17 mouse cellular contexts compared by ENCODE assay signal in the genomic region with DNA sequence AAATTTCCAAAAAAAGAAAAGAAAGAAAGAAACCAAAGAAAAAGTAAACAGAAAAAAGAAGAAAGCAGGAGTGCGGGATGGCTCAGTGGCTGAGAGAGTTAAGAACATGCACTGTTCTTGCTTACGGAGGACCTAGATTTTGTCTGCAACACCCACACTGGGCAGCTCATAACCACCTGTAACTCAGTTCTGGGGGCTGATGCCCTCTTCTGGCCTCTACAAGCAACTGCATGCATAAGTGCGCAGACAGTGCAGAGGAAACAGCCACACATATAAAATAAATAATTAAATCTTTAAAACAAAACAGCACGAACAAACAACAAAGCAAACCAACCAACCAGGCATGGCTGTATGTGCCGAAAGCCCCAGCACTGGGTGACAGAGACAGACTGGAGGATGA. TPM values are rescaled to one million over a fixed set of nuclear protein-coding genes. Genes with fewer than 3 reads are reported as not detected.
A peak's percentile ranks its signal among the peaks of the same experiment; 100 is the strongest.
DNase-seq lines count a peak whose midpoint lies in the region; ATAC-seq and TF ChIP-seq lines count a peak whose summit lies in the region.
"Had no signal": no experiment of that assay in that cellular context is flagged by ENCODE, and none has a peak within 500 bp of the region (broad histone marks: within the 10 kb centered on the region; RNA-seq: fewer than 3 reads in every experiment).

No protein-coding gene starts in this region.

- 88% methylated on average over 5 of the region's 5 CpGs for WGBS in kidney, postnatal 0 days

- H3K9ac ChIP-seq in kidney, postnatal 0 days (ENCODE audit: low read depth, low read length) = no peak overlapping the region
- no peak overlapping the region for H3K9ac ChIP-seq in CH12.LX (ENCODE audit: insufficient read depth, low read depth)
- H3K9ac ChIP-seq: heart, embryonic 12.5 days; hindbrain, embryonic 13.5 days; lung, embryonic 15.5 days; midbrain, embryonic 12.5 days; neural tube, embryonic 13.5 days had no signal

- ATAC-seq in kidney, postnatal 0 days (replicated peaks; ENCODE audit: low FRiP score, low read depth) = no peak

- dilution Hi-C loops in CH12.LX (cut with MboI; ENCODE audit: extremely low pct_ligation_motif_present, extremely low pct_unique_long_range_greater_than_20kb, low sequenced_read_pairs) = no loop called here

- DNase-seq in kidney, postnatal 0 days (ENCODE audit: low spot score) = peak; percentile 15
- DNase-seq in kidney, adult 11 months = no peak
- peak; percentile 56 for DNase-seq in 416B (ENCODE audit: low read depth)
- peak; percentile 45 for DNase-seq in CH12.LX (ENCODE audit: extremely low read depth)
- no peak for DNase-seq in urinary bladder, adult 18-20 months (ENCODE audit: low spot score in 2 of 2)
- DNase-seq in right cerebral cortex, adult 2 months (ENCODE audit: low spot score in 2 of 2) = no peak
- no peak for DNase-seq in adrenal gland, adult 18-20 months (ENCODE audit: low spot score in 2 of 2)
- DNase-seq: adrenal gland, postnatal 25 days; cerebellum, adult 18-20 months; kidney, postnatal 4 days; right cerebral cortex, adult 18-20 months had no signal

- H3K27me3 ChIP-seq in kidney, postnatal 0 days (ENCODE audit: insufficient read depth, low read length) = no peaks in the 10 kb centered on the region
- no peaks in the 10 kb centered on the region for H3K27me3 ChIP-seq in CH12.LX (replicated peaks)
- H3K27me3 ChIP-seq: heart, embryonic 12.5 days; hindbrain, embryonic 13.5 days; lung, embryonic 15.5 days; midbrain, embryonic 12.5 days; neural tube, embryonic 13.5 days had no signal

- H3K79me2 ChIP-seq in CH12.LX (replicated peaks; ENCODE audit: control insufficient read depth, extremely low read depth, insufficient read depth, poor library complexity, severe bottlenecking) = no peaks in the 10 kb centered on the region

- in situ Hi-C loops in CH12.LX (cut with MboI; ENCODE audit: low pct_ligation_motif_present, low pct_unique_long_range_greater_than_20kb, low sequenced_read_pairs) = loop anchor here (25.0 kb wide), 1 partner anchor 245 kb away; a partner anchor contains a TSS

- TF ChIP-seq POLR2A in CH12.LX (IDR thresholded peaks at IDR 0.05; ENCODE audit: low read depth, low read length) = no peak
- TF ChIP-seq POLR2A in bone marrow macrophage, adult 2 months (IDR thresholded peaks at IDR 0.05; ENCODE audit: borderline replicate concordance, low read depth, low read length) = no peak

- TF ChIP-seq CTCF in kidney, postnatal 0 days (IDR thresholded peaks at IDR 0.05; ENCODE audit: low read depth) = peak; percentile 56
- TF ChIP-seq CTCF in CH12.LX (conservative IDR thresholded peaks at IDR 0.05 in 1 of 2, IDR thresholded peaks at IDR 0.05 in 1 of 2; ENCODE audit: low read depth in 2 of 2, low read length in 2 of 2) = peak in 1 of 2 experiments; percentile 67; a peak in 2 of 4 replicates
- peak; percentile 28; the same call in 1 of the 2 replicates for TF ChIP-seq CTCF in bone marrow macrophage, adult 2 months (IDR thresholded peaks at IDR 0.05; ENCODE audit: low read depth, low read length)

- TF ChIP-seq RAD21 in CH12.LX (IDR thresholded peaks at IDR 0.05; ENCODE audit: low read depth, low read length) = peak; percentile 62

- H3K27ac ChIP-seq in kidney, postnatal 0 days = no peak overlapping the region
- no peak overlapping the region for H3K27ac ChIP-seq in CH12.LX (ENCODE audit: insufficient read depth, low read depth)
- no peak overlapping the region for H3K27ac ChIP-seq in bone marrow macrophage, adult 2 months (ENCODE audit: insufficient read depth, low read depth, low read length)
- H3K27ac ChIP-seq: hindbrain, embryonic 13.5 days; lung, embryonic 15.5 days; midbrain, embryonic 12.5 days; neural tube, embryonic 13.5 days had no signal

- H3K4me2 ChIP-seq in kidney, postnatal 0 days (ENCODE audit: low read length) = no peak overlapping the region
- no peak overlapping the region for H3K4me2 ChIP-seq in CH12.LX (ENCODE audit: insufficient read depth, low read depth, poor library complexity, severe bottlenecking)
- H3K4me2 ChIP-seq: heart, embryonic 12.5 days; hindbrain, embryonic 13.5 days; lung, embryonic 15.5 days; midbrain, embryonic 12.5 days; neural tube, embryonic 13.5 days had no signal

- H3K4me3 ChIP-seq in kidney, postnatal 0 days (replicated peaks; ENCODE audit: low read depth, low read length) = no peak overlapping the region
- no peak overlapping the region for H3K4me3 ChIP-seq in CH12.LX (replicated peaks in 1 of 3; ENCODE audit: low read depth in 2 of 3, low read length in 2 of 3, poor library complexity in 1 of 3)
- no peak overlapping the region for H3K4me3 ChIP-seq in bone marrow macrophage, adult 2 months (ENCODE audit: insufficient read depth, low read length)
- H3K4me3 ChIP-seq: heart, embryonic 12.5 days; hindbrain, embryonic 13.5 days; lung, embryonic 15.5 days; midbrain, embryonic 12.5 days; neural tube, embryonic 13.5 days had no signal

- no peaks in the 10 kb centered on the region for H3K4me1 ChIP-seq in kidney, postnatal 0 days (replicated peaks; ENCODE audit: insufficient read depth, low read length)
- 0 out of 4 replicates have a peak, but pooled peaks cover 3 to 5% of the 10 kb centered on the region in 2 experiments for H3K4me1 ChIP-seq in CH12.LX (ENCODE audit: control insufficient read depth in 1 of 2, insufficient read depth in 2 of 2)
- H3K4me1 ChIP-seq in bone marrow macrophage, adult 2 months (ENCODE audit: control insufficient read depth, insufficient read depth, low read length) = no peaks in the 10 kb centered on the region
- H3K4me1 ChIP-seq: heart, embryonic 12.5 days; hindbrain, embryonic 13.5 days; lung, embryonic 15.5 days; midbrain, embryonic 12.5 days; neural tube, embryonic 13.5 days had no signal

- no peaks in the 10 kb centered on the region for H3K9me3 ChIP-seq in kidney, postnatal 0 days (replicated peaks; ENCODE audit: low read length)
- peaks cover 8% of the 10 kb centered on the region for H3K9me3 ChIP-seq in CH12.LX (replicated peaks; ENCODE audit: low read length)
- H3K9me3 ChIP-seq: lung, embryonic 15.5 days; midbrain, embryonic 12.5 days; neural tube, embryonic 13.5 days had no signal

- no peak for TF ChIP-seq EP300 in CH12.LX (IDR thresholded peaks at IDR 0.05; ENCODE audit: low read length)

- no peaks in the 10 kb centered on the region for H3K36me3 ChIP-seq in kidney, postnatal 0 days (ENCODE audit: insufficient read depth, low read length)
- peaks cover 0 to 3% of the 10 kb centered on the region in 2 experiments for H3K36me3 ChIP-seq in CH12.LX (replicated peaks in 1 of 2; ENCODE audit: control insufficient read depth in 1 of 2, insufficient read depth in 1 of 2, low read length in 1 of 2)
- H3K36me3 ChIP-seq: heart, embryonic 12.5 days; hindbrain, embryonic 13.5 days; lung, embryonic 15.5 days; midbrain, embryonic 12.5 days; neural tube, embryonic 13.5 days had no signal

TF ChIP-seq in CH12.LX, 34 proteins besides CTCF, POLR2A, EP300 and RAD21:
- TF ChIP-seq SMC3 (IDR thresholded peaks at IDR 0.05; ENCODE audit: low read depth, low read length) (peak; percentile 71), NRF1 (IDR thresholded peaks at IDR 0.05; ENCODE audit: low read depth, low read length) (no peak)

RNA-seq across cellular contexts. Expression of a gene that starts 50.8 kb away (rescaled TPM):
- polyA plus RNA-seq in kidney, postnatal 0 days (2015; fragmentation: Nextera tagmentation; extraction: Ambion mirVana) = 7.6 and 9.5 TPM in 2 replicates
- total RNA-seq in CH12.LX (2012; rRNA removed) (183 and 195 TPM in 2 replicates), CH12.LX (2014; rRNA removed) (112 and 114 TPM in 2 replicates)
- 395 and 401 TPM in 2 replicates for polyA plus RNA-seq in CH12.LX (2012; ENCODE audit: insufficient read length, low read depth)
- 9.6 and 12.0 TPM in 2 replicates for polyA plus RNA-seq in bone marrow macrophage, adult 2 months (2012; ENCODE audit: insufficient read depth, insufficient read length, missing spikeins)
- total RNA-seq in adrenal gland, adult 18-20 months (2021) = 1 to 10 TPM in 1 of 2 experiments, under 1 TPM in 1; 0.96 to 2.4 TPM

RNA-seq across cellular contexts. Expression of a gene that starts 51.0 kb away (rescaled TPM):
- polyA plus RNA-seq in kidney, postnatal 0 days (2015; fragmentation: Nextera tagmentation; extraction: Ambion mirVana) = 467 and 479 TPM in 2 replicates
- total RNA-seq in CH12.LX (2012; rRNA removed) (513 and 551 TPM in 2 replicates), CH12.LX (2014; rRNA removed) (595 and 658 TPM in 2 replicates)
- 580 and 584 TPM in 2 replicates for polyA plus RNA-seq in CH12.LX (2012; ENCODE audit: insufficient read length, low read depth)
- 228 TPM in 2 replicates for polyA plus RNA-seq in bone marrow macrophage, adult 2 months (2012; ENCODE audit: insufficient read depth, insufficient read length, missing spikeins)
- total RNA-seq in adrenal gland, adult 18-20 months (2021) = 100 to 1,000 TPM; 227 to 253 TPM

Comparison
In these comparisons a context has a peak if more than half of its experiments do, and no peak if none do; other contexts are left out.
1. DNase-seq: peak in kidney, postnatal 0 days (single experiment), 416B (single experiment) and CH12.LX (single experiment); none in kidney, adult 11 months (single experiment), urinary bladder, adult 18-20 months (0 of 2), right cerebral cortex, adult 2 months (0 of 2) and adrenal gland, adult 18-20 months (0 of 2).
2. RNA of a gene that starts 50.8 kb away (polyA plus RNA-seq): 395 to 401 TPM in CH12.LX; 9.6 to 12.0 TPM in bone marrow macrophage, adult 2 months and 7.6 to 9.5 TPM in kidney, postnatal 0 days; every median in the first group is over 10 times any median in the second.